Mouse (Mus musculus) liver, embryonic 14.5 days (tissue): ENCODE data around the gene Tspan2. TPM values are rescaled to one million over a fixed set of nuclear protein-coding genes. Genes with fewer than 3 reads are reported as not detected.

ENCODE experiments used
- ATAC-seq: fragments of 200-750 bp; cut with Nextera tagmentation; 2 replicates; pipeline ENCODE4 v1.8.0; 2017; ENCODE audit warnings: moderate number of reproducible peaks, mild to moderate bottlenecking, moderate library complexity; ENCODE audit not compliant: insufficient read depth
- DNase-seq, 3 experiments: peaks; one replicate each; pipeline ENCODE4 v3.0.0-alpha.2; 2012 to 2013; ENCODE audit warnings: low read depth in 3 of 3, low spot score in 3 of 3
- H3K27ac ChIP-seq: fragments of 300-500 bp; sonication (generic); 2 replicates; pipeline ENCODE4 v1.5.1; 2014; ENCODE audit warnings: moderate library complexity, mild to moderate bottlenecking, control low read depth, inconsistent platforms
- H3K27me3 ChIP-seq: fragments of 300-500 bp; sonication (generic); 2 replicates; pipeline ENCODE4 v1.6.1; 2014; ENCODE audit warnings: mild to moderate bottlenecking, low read length, moderate library complexity; ENCODE audit not compliant: control insufficient read depth, insufficient read depth
- H3K36me3 ChIP-seq: fragments of 300-500 bp; sonication (generic); replicated peaks from 2 replicates; pipeline ENCODE4 v1.6.1; 2014; ENCODE audit warnings: low read depth; ENCODE audit not compliant: control insufficient read depth, insufficient read depth
- H3K4me1 ChIP-seq, 2 experiments: fragments of 200-500 bp in 1 of 2; fragments of 300-500 bp in 1 of 2; sonication (generic) in 1 of 2; replicated peaks; 2 replicates each; pipeline ENCODE4 v1.6.1; 2012 to 2014; ENCODE audit warnings: antibody characterized with exemption in 1 of 2, inconsistent platforms in 1 of 2, low read length in 1 of 2; ENCODE audit not compliant: control insufficient read depth in 2 of 2, insufficient read depth in 2 of 2
- H3K4me2 ChIP-seq: fragments of 300-500 bp; sonication (generic); 2 replicates; pipeline ENCODE4 v1.6.1; 2014; ENCODE audit warnings: low read depth, mild to moderate bottlenecking, control low read depth, moderate library complexity
- H3K4me3 ChIP-seq, 2 experiments: fragments of 200-500 bp in 1 of 2; fragments of 300-500 bp in 1 of 2; sonication (generic) in 1 of 2; 2 replicates each; pipeline ENCODE4 v1.5.1; 2012 to 2014; ENCODE audit warnings: low read depth in 2 of 2, low read length in 2 of 2, mild to moderate bottlenecking in 2 of 2, control low read depth in 1 of 2, inconsistent platforms in 1 of 2, moderate library complexity in 1 of 2; ENCODE audit not compliant: insufficient read depth in 1 of 2
- H3K9ac ChIP-seq: fragments of 300-500 bp; sonication (generic); replicated peaks from 2 replicates; pipeline ENCODE4 v1.6.1; 2014; ENCODE audit warnings: mild to moderate bottlenecking, control low read depth, moderate library complexity
- H3K9me3 ChIP-seq: fragments of 300-500 bp; sonication (generic); 2 replicates; pipeline ENCODE4 v1.6.1; 2016; ENCODE audit warnings: low read length, mixed read lengths; ENCODE audit not compliant: control insufficient read depth
- CTCF ChIP-seq: IDR thresholded peaks from 2 replicates; pipeline ENCODE4 v1.5.1; 2016; ENCODE audit warnings: antibody characterized with exemption, low read depth, control low read depth
- EP300 ChIP-seq: IDR thresholded peaks from 2 replicates; pipeline ENCODE4 v1.6.1; 2016; ENCODE audit warnings: antibody characterized with exemption, low read depth
- WGBS: fragments of 180-500 bp; shearing (Covaris S2); extraction: QIAGEN DNeasy Blood & Tissue Kit; methylation state at CpG from one replicate; pipeline ENCODE4 v1.1.7; 2014; ENCODE audit not compliant: insufficient replicate concordance; 5-methylcytosine and 5-hydroxymethylcytosine counted together
- polyA plus RNA-seq, 2 experiments: library from polyadenylated mRNA; depleted of rRNA in 1 of 2; stranded (reverse) in 1 of 2; unstranded in 1 of 2; fragments of >200 nt; fragmentation: Nextera tagmentation in 1 of 2; extraction: Ambion mirVana in 1 of 2; gene quantifications; 2 replicates each; pipeline versions ENCODE4 v1.2.1 to v1.2.3; 2012 to 2014

The Tspan2 gene
- polyA plus RNA-seq, 2 experiments, result 1.2 to 2.2 TPM

DNA sequence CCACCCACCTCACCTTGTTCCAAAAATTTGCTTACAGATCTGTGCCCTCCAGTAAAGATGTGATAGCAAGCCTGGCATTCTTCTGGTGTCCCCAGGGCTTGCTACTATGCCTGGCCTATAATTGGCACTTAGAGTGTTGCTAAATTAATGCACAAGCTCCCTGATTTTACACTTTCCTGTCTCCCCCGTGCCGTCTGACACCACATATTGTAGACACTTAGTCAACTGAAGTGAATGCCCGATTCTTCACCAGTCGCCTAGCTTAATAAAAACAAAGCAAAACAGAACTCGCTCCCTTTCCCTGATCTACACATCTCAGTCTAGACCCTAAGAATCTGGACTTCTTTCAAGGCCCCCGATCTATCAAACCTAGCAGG is 405 bp upstream of the Tspan2 start:
- peak overlapping the region; percentile 74; the same call in 1 of the 2 replicates for H3K4me2 ChIP-seq
- no peak overlapping the region for H3K27ac ChIP-seq
- 0 out of 4 replicates have a peak, but pooled peaks cover 0 to under 1% of the 10 kb centered on the region in 2 experiments for H3K4me1 ChIP-seq
- no peaks in the 10 kb centered on the region for H3K36me3 ChIP-seq
- H3K27me3 ChIP-seq, result peaks cover 19% of the 10 kb centered on the region
- H3K9ac ChIP-seq, result no peak overlapping the region
- H3K4me3 ChIP-seq, result no peak overlapping the region
- no peak for ATAC-seq
- 53% methylated on average over 6 of the region's 6 CpGs for WGBS
- H3K9me3 ChIP-seq, result no peaks in the 10 kb centered on the region
- no peak for DNase-seq
- TF ChIP-seq EP300 (no peak), CTCF (no peak)

DNA sequence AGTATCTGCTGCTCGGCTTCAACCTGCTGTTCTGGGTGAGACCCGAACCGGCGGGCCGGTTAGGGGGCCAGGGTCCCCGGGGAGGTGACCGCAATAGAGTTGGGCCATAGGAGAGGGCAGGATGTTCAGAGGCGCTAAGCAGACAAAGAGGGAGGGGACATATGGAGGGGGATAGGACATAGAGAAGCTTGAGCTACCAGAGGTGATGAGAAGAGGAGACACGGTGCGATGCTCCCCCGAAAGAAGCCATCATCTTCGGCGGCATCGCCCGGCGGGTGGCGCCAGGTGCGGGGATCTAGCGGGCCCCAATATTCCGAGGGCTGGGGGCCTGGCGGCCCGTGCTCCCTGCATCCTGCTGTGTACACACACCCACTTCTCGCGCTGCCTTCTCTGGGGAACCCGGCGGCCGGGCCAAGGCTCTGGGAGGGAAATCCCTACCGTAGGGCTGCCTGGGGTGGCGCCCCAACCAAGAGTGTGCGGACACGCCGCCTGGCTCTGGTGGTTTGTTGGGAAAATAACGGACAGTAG is 766 bp downstream of the Tspan2 start:
- WGBS, result 1% methylated on average over 33 of the region's 33 CpGs
- DNase-seq (no peak), ATAC-seq (peak; percentile 44)
- no peaks in the 10 kb centered on the region for H3K9me3 ChIP-seq
- peak overlapping the region; percentile 74 for H3K4me2 ChIP-seq
- peaks cover 0 to 3% of the 10 kb centered on the region in 2 experiments; a peak in 1 of 4 replicates for H3K4me1 ChIP-seq
- TF ChIP-seq CTCF (no peak), EP300 (no peak)
- no peak overlapping the region for H3K27ac ChIP-seq
- no peaks in the 10 kb centered on the region for H3K36me3 ChIP-seq
- peak overlapping the region; percentile 57 to 58 for H3K4me3 ChIP-seq
- peaks cover 19% of the 10 kb centered on the region for H3K27me3 ChIP-seq
- no peak overlapping the region for H3K9ac ChIP-seq

DNA sequence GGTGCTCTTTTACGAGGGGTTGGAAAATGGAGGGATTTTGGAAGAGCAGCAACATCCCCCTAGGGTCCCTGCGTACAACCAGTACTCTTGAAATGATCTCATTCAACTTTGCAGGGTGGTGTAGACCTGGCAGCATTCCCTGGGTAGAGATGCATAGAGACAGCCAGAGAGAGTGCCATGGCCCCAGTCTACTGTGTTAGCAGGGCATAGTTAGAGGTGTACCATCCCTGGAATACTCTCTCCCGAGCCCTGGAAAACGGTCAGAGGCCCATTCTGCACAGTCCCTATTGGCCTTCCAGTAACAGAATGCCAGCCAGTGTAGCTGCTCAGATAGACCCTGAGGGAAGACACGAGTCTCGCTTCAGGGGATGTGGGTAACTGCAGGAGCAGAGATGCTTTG is 1.3 kb downstream of the Tspan2 start:
- H3K9ac ChIP-seq, result no peak overlapping the region
- H3K27ac ChIP-seq, result no peak overlapping the region
- no peaks in the 10 kb centered on the region for H3K36me3 ChIP-seq
- H3K4me2 ChIP-seq, result peak overlapping the region; percentile 74
- H3K9me3 ChIP-seq, result no peaks in the 10 kb centered on the region
- 60% methylated on average over 6 of the region's 6 CpGs for WGBS
- DNase-seq (no peak), ATAC-seq (no peak)
- TF ChIP-seq EP300 (no peak), CTCF (no peak)
- H3K4me3 ChIP-seq, result no peak overlapping the region; a peak in 1 of 4 replicates
- peaks cover 19% of the 10 kb centered on the region for H3K27me3 ChIP-seq
- H3K4me1 ChIP-seq, result peaks cover 0 to 3% of the 10 kb centered on the region in 2 experiments; a peak in 1 of 4 replicates

DNA sequence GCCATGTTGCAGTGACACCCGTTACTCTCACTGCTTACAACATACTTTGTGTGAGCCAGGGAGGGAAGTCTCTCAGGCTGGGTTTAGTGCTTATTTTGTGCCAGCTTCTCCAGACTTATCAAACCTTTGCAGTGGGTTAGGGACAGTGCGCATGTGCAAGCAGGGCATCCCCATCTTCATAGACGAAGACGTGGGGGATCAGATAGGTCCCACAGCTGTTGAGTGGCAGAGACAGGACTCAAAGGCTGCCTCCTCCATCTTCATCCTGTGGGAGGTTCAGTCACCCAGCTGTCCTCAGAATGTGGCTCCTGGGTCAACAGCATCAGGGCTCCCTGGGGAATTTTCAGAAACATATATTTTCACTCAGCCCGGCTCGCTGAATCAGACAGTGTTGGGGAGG is 2.1 kb downstream of the Tspan2 start:
- H3K4me1 ChIP-seq, result peaks cover 0 to 3% of the 10 kb centered on the region in 2 experiments; a peak in 1 of 4 replicates
- peaks cover 19% of the 10 kb centered on the region for H3K27me3 ChIP-seq
- no peak overlapping the region for H3K27ac ChIP-seq
- H3K9ac ChIP-seq, result no peak overlapping the region
- no peak overlapping the region for H3K4me3 ChIP-seq
- H3K36me3 ChIP-seq, result no peaks in the 10 kb centered on the region
- 44% methylated on average over 6 of the region's 6 CpGs for WGBS
- DNase-seq, result no peak
- H3K9me3 ChIP-seq, result no peaks in the 10 kb centered on the region
- no peak for ATAC-seq
- H3K4me2 ChIP-seq, result no peak overlapping the region
- TF ChIP-seq EP300, result no peak
- no peak for TF ChIP-seq CTCF

DNA sequence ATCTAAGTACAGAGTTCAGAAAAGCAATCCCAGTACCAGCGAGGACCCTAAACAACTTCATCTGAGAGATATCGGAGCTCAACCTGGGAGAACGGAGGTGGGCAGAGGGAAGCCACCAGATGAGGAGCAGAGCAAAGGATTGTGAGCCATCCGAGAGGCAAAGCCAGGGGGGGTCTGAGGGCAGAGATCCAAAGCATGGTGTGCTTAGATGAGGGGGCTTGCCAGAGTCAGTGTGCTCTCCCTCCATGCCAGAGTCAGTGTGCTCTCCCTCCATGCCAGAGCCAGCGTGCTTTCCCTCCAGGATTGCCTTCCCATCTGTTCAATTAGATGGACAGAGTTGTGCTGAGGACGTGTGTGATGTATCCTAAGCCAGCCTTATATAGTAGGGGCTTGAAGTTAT is 2.8 kb downstream of the Tspan2 start:
- no peak overlapping the region for H3K9ac ChIP-seq
- H3K4me1 ChIP-seq, result peaks cover 0 to 3% of the 10 kb centered on the region in 2 experiments; a peak in 1 of 4 replicates
- H3K27ac ChIP-seq, result no peak overlapping the region
- no peaks in the 10 kb centered on the region for H3K36me3 ChIP-seq
- no peak overlapping the region for H3K4me3 ChIP-seq
- WGBS, result 46% methylated on average over 6 of the region's 6 CpGs
- no peak for ATAC-seq
- H3K27me3 ChIP-seq, result peaks cover 19% of the 10 kb centered on the region
- DNase-seq, result no peak
- no peak overlapping the region for H3K4me2 ChIP-seq
- H3K9me3 ChIP-seq, result no peaks in the 10 kb centered on the region
- TF ChIP-seq EP300, result no peak
- TF ChIP-seq CTCF, result no peak
